Mouse (Mus musculus) liver, embryonic 13.5 days (tissue): ENCODE measurements at regions not wholly inside any gene's neighbourhood (a gene's known extent, or its start where the extent isn't known, plus 50 kb on each side); places are given as distances from the start of the nearest gene placed in this dataset.
"Not testable (repeated sequence)": the region's sequence is repeated elsewhere in the genome, so short reads cannot be mapped to it uniquely, and the experiment has no call there.

Experiments used
- ATAC-seq: fragments of 200-750 bp; cut with Nextera tagmentation; 2 replicates; pipeline ENCODE4 v1.8.0; 2017; ENCODE audit warnings: low read depth, mild to moderate bottlenecking, moderate number of reproducible peaks, moderate library complexity
- DNase-seq: peaks from one replicate; pipeline ENCODE4 v3.0.0; 2022
- H3K27ac ChIP-seq: fragments of 300-500 bp; sonication (generic); 2 replicates; pipeline ENCODE4 v1.5.1; 2015; ENCODE audit warnings: moderate library complexity, mild to moderate bottlenecking, inconsistent platforms
- H3K27me3 ChIP-seq: fragments of 300-500 bp; sonication (generic); 2 replicates; pipeline ENCODE4 v1.6.1; 2015; ENCODE audit warnings: mild to moderate bottlenecking, inconsistent platforms
- H3K36me3 ChIP-seq: fragments of 300-500 bp; sonication (generic); 2 replicates; pipeline ENCODE4 v1.6.1; 2015; ENCODE audit warnings: mild to moderate bottlenecking, inconsistent platforms
- H3K4me1 ChIP-seq: fragments of 300-500 bp; sonication (generic); replicated peaks from 2 replicates; pipeline ENCODE4 v1.6.1; 2015; ENCODE audit warnings: inconsistent platforms
- H3K4me2 ChIP-seq: fragments of 300-500 bp; sonication (generic); 2 replicates; pipeline ENCODE4 v1.6.1; 2015; ENCODE audit warnings: inconsistent platforms, mild to moderate bottlenecking, moderate library complexity
- H3K4me3 ChIP-seq: fragments of 300-500 bp; sonication (generic); replicated peaks from 2 replicates; pipeline ENCODE4 v1.5.1; 2015; ENCODE audit warnings: mild to moderate bottlenecking, inconsistent platforms
- H3K9ac ChIP-seq: fragments of 300-500 bp; sonication (generic); 2 replicates; pipeline ENCODE4 v1.6.1; 2015; ENCODE audit warnings: mild to moderate bottlenecking, inconsistent platforms
- H3K9me3 ChIP-seq: fragments of 300-500 bp; sonication (generic); replicated peaks from 2 replicates; pipeline ENCODE4 v1.6.1; 2016; ENCODE audit warnings: inconsistent platforms
- WGBS: fragments of 180-500 bp; shearing (Covaris S2); methylation state at CpG from one replicate; pipeline ENCODE4 v1.1.7; 2015; ENCODE audit not compliant: insufficient replicate concordance; 5-methylcytosine and 5-hydroxymethylcytosine counted together

- WGBS: 75% methylated on average over 11 of the region's 11 CpGs
- DNase-seq (no peak), ATAC-seq (0 out of 2 replicates have a peak, but pooled peaks have one; percentile 36)
- Histone ChIP-seq H3K4me3 (no peak overlapping the region), H3K27ac (no peak overlapping the region), H3K9me3 (no peaks in the 10 kb centered on the region), H3K4me1 (peaks cover 17% of the 10 kb centered on the region), H3K9ac (no peak overlapping the region), H3K27me3 (no peaks in the 10 kb centered on the region), H3K36me3 (no peaks in the 10 kb centered on the region), H3K4me2 (no peak overlapping the region)
Observed at GRCm38 (mm10) chr5:91861440-91862187, 101.3 kb downstream of the Rchy1 start.

- 61% methylated on average over 2 of the region's 2 CpGs for WGBS
Observed at GRCm38 (mm10) chr5:91860489-91860888, 102.4 kb downstream of the Rchy1 start.

GRCm38 (mm10) chr5:91852330-91852729, 110.5 kb downstream of the Rchy1 start:
- H3K4me3 ChIP-seq: no peak overlapping the region
- no peaks in the 10 kb centered on the region for H3K36me3 ChIP-seq
- H3K9me3 ChIP-seq: no peaks in the 10 kb centered on the region
- H3K27me3 ChIP-seq: no peaks in the 10 kb centered on the region
- ATAC-seq: no peak
- no peak overlapping the region for H3K4me2 ChIP-seq
- no peak for DNase-seq
- peak overlapping the region; percentile 95 for H3K27ac ChIP-seq
- H3K4me1 ChIP-seq: peaks cover 51% of the 10 kb centered on the region
- no peak overlapping the region for H3K9ac ChIP-seq
- WGBS: 43% methylated on average over 4 of the region's 4 CpGs

More at GRCm38 (mm10) chr5:91860489-91860888, 102.4 kb downstream of the Rchy1 start:
- H3K27ac ChIP-seq: no peak overlapping the region
- no peak overlapping the region for H3K4me2 ChIP-seq
- H3K9me3 ChIP-seq: no peaks in the 10 kb centered on the region
- no peak for DNase-seq
- no peak overlapping the region for H3K4me3 ChIP-seq
- no peak overlapping the region for H3K9ac ChIP-seq
- H3K27me3 ChIP-seq: no peaks in the 10 kb centered on the region
- no peak for ATAC-seq
- H3K4me1 ChIP-seq: peaks cover 8% of the 10 kb centered on the region
- H3K36me3 ChIP-seq: no peaks in the 10 kb centered on the region

- Histone ChIP-seq H3K4me1 (peaks cover 51% of the 10 kb centered on the region), H3K9ac (peak overlapping the region; percentile 63; the same call in 1 of the 2 replicates), H3K4me3 (peak overlapping the region; percentile 60), H3K4me2 (peak overlapping the region; percentile 74), H3K27ac (peak overlapping the region; percentile 95)
- ATAC-seq: peak; percentile 87
- DNase-seq: peak; percentile 49
- 28% methylated on average over 4 of the region's 4 CpGs for WGBS
- not testable (repeated sequence) for H3K27me3 ChIP-seq, H3K36me3 ChIP-seq, H3K9me3 ChIP-seq
Observed at GRCm38 (mm10) chr5:91850862-91851569, 111.9 kb downstream of the Rchy1 start.

GRCm38 (mm10) chr5:91850440-91850839, 112.4 kb downstream of the Rchy1 start:
- H3K36me3 ChIP-seq: 0 out of 2 replicates have a peak, but pooled peaks cover 2% of the 10 kb centered on the region
- DNase-seq (peak; percentile 14), ATAC-seq (peak; percentile 78)
- H3K4me3 ChIP-seq: peak overlapping the region; percentile 60
- peak overlapping the region; percentile 62 for H3K9ac ChIP-seq
- WGBS: 52% methylated on average over 5 of the region's 5 CpGs
- peak overlapping the region; percentile 91 for H3K27ac ChIP-seq
- peak overlapping the region; percentile 74 for H3K4me2 ChIP-seq
- no peaks in the 10 kb centered on the region for H3K27me3 ChIP-seq
- peaks cover 51% of the 10 kb centered on the region for H3K4me1 ChIP-seq
- H3K9me3 ChIP-seq: no peaks in the 10 kb centered on the region

GRCm38 (mm10) chr5:91849533-91849932, 113.3 kb downstream of the Rchy1 start:
- peak overlapping the region; percentile 60 for H3K4me3 ChIP-seq
- no peak for DNase-seq
- 71% methylated on average over 2 of the region's 2 CpGs for WGBS
- peak overlapping the region; percentile 62 for H3K9ac ChIP-seq
- peak overlapping the region; percentile 74 for H3K4me2 ChIP-seq
- H3K27me3 ChIP-seq: no peaks in the 10 kb centered on the region
- peaks cover 51% of the 10 kb centered on the region for H3K4me1 ChIP-seq
- no peak for ATAC-seq
- peak overlapping the region; percentile 91 for H3K27ac ChIP-seq
- 0 out of 2 replicates have a peak, but pooled peaks cover 2% of the 10 kb centered on the region for H3K36me3 ChIP-seq
- no peaks in the 10 kb centered on the region for H3K9me3 ChIP-seq

GRCm38 (mm10) chr5:91849114-91849513, 113.8 kb downstream of the Rchy1 start:
- Histone ChIP-seq H3K4me1 (peaks cover 51% of the 10 kb centered on the region), H3K9ac (peak overlapping the region; percentile 62), H3K4me3 (peak overlapping the region; percentile 60), H3K27me3 (no peaks in the 10 kb centered on the region), H3K4me2 (peak overlapping the region; percentile 74), H3K9me3 (no peaks in the 10 kb centered on the region), H3K27ac (peak overlapping the region; percentile 91; the same call in 1 of the 2 replicates), H3K36me3 (0 out of 2 replicates have a peak, but pooled peaks cover 2% of the 10 kb centered on the region)
- WGBS: 63% methylated on average over 4 of the region's 4 CpGs
- DNase-seq (no peak), ATAC-seq (no peak)

GRCm38 (mm10) chr5:91848528-91848927, 114.3 kb downstream of the Rchy1 start:
- WGBS: 74% methylated on average over 3 of the region's 3 CpGs
- DNase-seq: no peak
- H3K4me3 ChIP-seq: peak overlapping the region; percentile 60
- no peaks in the 10 kb centered on the region for H3K27me3 ChIP-seq
- H3K36me3 ChIP-seq: 0 out of 2 replicates have a peak, but pooled peaks cover 2% of the 10 kb centered on the region
- H3K27ac ChIP-seq: peak overlapping the region; percentile 43; the same call in 1 of the 2 replicates
- no peak for ATAC-seq
- H3K9me3 ChIP-seq: no peaks in the 10 kb centered on the region
- H3K9ac ChIP-seq: peak overlapping the region; percentile 62; the same call in 1 of the 2 replicates
- peaks cover 51% of the 10 kb centered on the region for H3K4me1 ChIP-seq
- peak overlapping the region; percentile 74 for H3K4me2 ChIP-seq

- H3K27ac ChIP-seq: no peak overlapping the region
- no peak for DNase-seq
- H3K4me2 ChIP-seq: no peak overlapping the region
- H3K36me3 ChIP-seq: 0 out of 2 replicates have a peak, but pooled peaks cover 2% of the 10 kb centered on the region
- WGBS: 79% methylated on average over 4 of the region's 4 CpGs
- H3K9me3 ChIP-seq: no peaks in the 10 kb centered on the region
- H3K9ac ChIP-seq: no peak overlapping the region
- no peak overlapping the region for H3K4me3 ChIP-seq
- no peak for ATAC-seq
- no peaks in the 10 kb centered on the region for H3K27me3 ChIP-seq
- peaks cover 4% of the 10 kb centered on the region for H3K4me1 ChIP-seq
Observed at GRCm38 (mm10) chr5:91843044-91843443, 119.8 kb downstream of the Rchy1 start.

- Histone ChIP-seq H3K36me3 (no peaks in the 10 kb centered on the region), H3K9ac (no peak overlapping the region), H3K4me3 (no peak overlapping the region), H3K27ac (no peak overlapping the region), H3K27me3 (no peaks in the 10 kb centered on the region), H3K9me3 (no peaks in the 10 kb centered on the region), H3K4me2 (no peak overlapping the region), H3K4me1 (no peaks in the 10 kb centered on the region; the same call in 1 of the 2 replicates)
- ATAC-seq (no peak), DNase-seq (no peak)
- WGBS: 69% methylated on average over 4 of the region's 4 CpGs
Observed at GRCm38 (mm10) chr5:91841066-91841465, 121.8 kb downstream of the Rchy1 start.

- Histone ChIP-seq H3K4me3 (no peak overlapping the region), H3K36me3 (no peaks in the 10 kb centered on the region), H3K9ac (no peak overlapping the region), H3K4me1 (peaks cover 8% of the 10 kb centered on the region), H3K27me3 (no peaks in the 10 kb centered on the region), H3K4me2 (no peak overlapping the region), H3K27ac (no peak overlapping the region), H3K9me3 (no peaks in the 10 kb centered on the region)
- 67% methylated on average over 6 of the region's 6 CpGs for WGBS
- no peak for ATAC-seq
- DNase-seq: no peak
Observed at GRCm38 (mm10) chr5:91828481-91828880, 134.4 kb downstream of the Rchy1 start.
